Mouse (Mus musculus) neural tube, embryonic 12.5 days (tissue): ENCODE results near the gene Mctp2. TPM values are rescaled to one million over a fixed set of nuclear protein-coding genes. Genes with fewer than 3 reads are reported as not detected.
"Not testable (repeated sequence)": the region's sequence is repeated elsewhere in the genome, so short reads cannot be mapped to it uniquely, and the experiment has no call there.

Experiments
- ATAC-seq: fragments of 200-750 bp; cut with Nextera tagmentation; 2 replicates; pipeline ENCODE4 v1.8.0; 2017; ENCODE audit warnings: low read depth, mild to moderate bottlenecking, moderate TSS enrichment, moderate library complexity; ENCODE audit not compliant: low FRiP score
- H3K27ac ChIP-seq: fragments of 300-500 bp; sonication (generic); 2 replicates; pipeline ENCODE4 v1.5.1; 2016
- H3K27me3 ChIP-seq: fragments of 300-500 bp; sonication (generic); replicated peaks from 2 replicates; pipeline ENCODE4 v1.6.1; 2016; ENCODE audit warnings: mild to moderate bottlenecking
- H3K36me3 ChIP-seq: fragments of 300-500 bp; sonication (generic); 2 replicates; pipeline ENCODE4 v1.6.1; 2016; ENCODE audit warnings: mild to moderate bottlenecking
- H3K4me1 ChIP-seq: fragments of 300-500 bp; sonication (generic); 2 replicates; pipeline ENCODE4 v1.6.1; 2016
- H3K4me2 ChIP-seq: fragments of 300-500 bp; sonication (generic); replicated peaks from 2 replicates; pipeline ENCODE4 v1.6.1; 2016; ENCODE audit warnings: mild to moderate bottlenecking
- H3K4me3 ChIP-seq: fragments of 300-500 bp; sonication (generic); 2 replicates; pipeline ENCODE4 v1.5.1; 2016
- H3K9ac ChIP-seq: fragments of 300-500 bp; sonication (generic); 2 replicates; pipeline ENCODE4 v1.6.1; 2016; ENCODE audit warnings: mild to moderate bottlenecking
- H3K9me3 ChIP-seq: fragments of 300-500 bp; sonication (generic); 2 replicates; pipeline ENCODE4 v1.6.1; 2016; ENCODE audit warnings: mild to moderate bottlenecking
- WGBS: fragments of 180-500 bp; shearing (Covaris S2); methylation state at CpG from one replicate; pipeline ENCODE4 v1.1.7; 2016; 5-methylcytosine and 5-hydroxymethylcytosine counted together
- polyA plus RNA-seq: library from polyadenylated mRNA; unstranded; fragments of >200 nt; fragmentation: Nextera tagmentation; extraction: Ambion mirVana; gene quantifications from 2 replicates; pipeline ENCODE4 v1.2.1, GENCODE M21; 2016

The Mctp2 gene
- polyA plus RNA-seq, 1 experiment from 2014 or later = 0.29 TPM

- H3K36me3 ChIP-seq = no peaks in the 10 kb centered on the region
- no peaks in the 10 kb centered on the region for H3K4me1 ChIP-seq
- no peak for ATAC-seq
- no peaks in the 10 kb centered on the region for H3K27me3 ChIP-seq
- H3K27ac ChIP-seq = no peak overlapping the region
- no peak overlapping the region for H3K4me3 ChIP-seq
- 95% methylated on average over 8 of the region's 8 CpGs for WGBS
- no peak overlapping the region for H3K4me2 ChIP-seq
- no peak overlapping the region for H3K9ac ChIP-seq
- no peaks in the 10 kb centered on the region for H3K9me3 ChIP-seq
Observed at GRCm38 (mm10) chr7:72260766-72261655, 45.4 kb downstream of the Mctp2 start.

GRCm38 (mm10) chr7:72259045-72259444 is 47.4 kb downstream of the Mctp2 start:
- no peaks in the 10 kb centered on the region for H3K9me3 ChIP-seq

GRCm38 (mm10) chr7:72250326-72250725 is 56.1 kb downstream of the Mctp2 start:
- not testable (repeated sequence) for H3K4me3 ChIP-seq, H3K36me3 ChIP-seq, H3K27ac ChIP-seq, H3K4me1 ChIP-seq, H3K4me2 ChIP-seq, H3K9ac ChIP-seq, H3K9me3 ChIP-seq, ATAC-seq, H3K27me3 ChIP-seq
- 93% methylated on average over 8 of the region's 9 CpGs for WGBS

More at GRCm38 (mm10) chr7:72259045-72259444, 47.4 kb downstream of the Mctp2 start:
- H3K36me3 ChIP-seq = no peaks in the 10 kb centered on the region
- H3K27me3 ChIP-seq = no peaks in the 10 kb centered on the region
- no peaks in the 10 kb centered on the region for H3K4me1 ChIP-seq
- H3K9ac ChIP-seq = no peak overlapping the region
- H3K4me3 ChIP-seq = no peak overlapping the region
- no peak for ATAC-seq
- WGBS = 93% methylated on average over 10 of the region's 10 CpGs
- no peak overlapping the region for H3K27ac ChIP-seq
- H3K4me2 ChIP-seq = no peak overlapping the region

GRCm38 (mm10) chr7:72241269-72241668 is 65.1 kb downstream of the Mctp2 start:
- Histone ChIP-seq H3K9me3 (no peaks in the 10 kb centered on the region), H3K4me2 (no peak overlapping the region), H3K36me3 (no peaks in the 10 kb centered on the region), H3K9ac (no peak overlapping the region), H3K27me3 (no peaks in the 10 kb centered on the region), H3K4me1 (no peaks in the 10 kb centered on the region), H3K27ac (no peak overlapping the region), H3K4me3 (no peak overlapping the region)
- ATAC-seq = no peak
- WGBS = 94% methylated on average over 9 of the region's 9 CpGs

- H3K4me2 ChIP-seq = no peak overlapping the region
- no peaks in the 10 kb centered on the region for H3K36me3 ChIP-seq
- H3K27ac ChIP-seq = no peak overlapping the region
- ATAC-seq = peak; percentile 61
- 35% methylated on average over 3 of the region's 3 CpGs for WGBS
- H3K4me3 ChIP-seq = no peak overlapping the region
- no peaks in the 10 kb centered on the region for H3K4me1 ChIP-seq
- no peaks in the 10 kb centered on the region for H3K9me3 ChIP-seq
- H3K9ac ChIP-seq = no peak overlapping the region
- H3K27me3 ChIP-seq = no peaks in the 10 kb centered on the region
Observed at GRCm38 (mm10) chr7:72239782-72240493, 66.5 kb downstream of the Mctp2 start.

GRCm38 (mm10) chr7:72238575-72238974 is 67.8 kb downstream of the Mctp2 start:
- Histone ChIP-seq H3K27me3 (no peaks in the 10 kb centered on the region), H3K4me3 (no peak overlapping the region), H3K9ac (no peak overlapping the region), H3K4me1 (no peaks in the 10 kb centered on the region), H3K9me3 (no peaks in the 10 kb centered on the region), H3K4me2 (no peak overlapping the region), H3K27ac (no peak overlapping the region), H3K36me3 (no peaks in the 10 kb centered on the region)
- WGBS = 51% methylated on average over 4 of the region's 4 CpGs
- no peak for ATAC-seq

GRCm38 (mm10) chr7:72234433-72234998 is 71.9 kb downstream of the Mctp2 start:
- H3K9ac ChIP-seq = no peak overlapping the region
- no peaks in the 10 kb centered on the region for H3K27me3 ChIP-seq
- 75% methylated on average over 6 of the region's 6 CpGs for WGBS
- H3K4me1 ChIP-seq = 0 out of 2 replicates have a peak, but pooled peaks cover 3% of the 10 kb centered on the region
- H3K4me2 ChIP-seq = no peak overlapping the region
- H3K9me3 ChIP-seq = no peaks in the 10 kb centered on the region
- H3K27ac ChIP-seq = no peak overlapping the region
- ATAC-seq = no peak
- H3K36me3 ChIP-seq = no peaks in the 10 kb centered on the region
- H3K4me3 ChIP-seq = no peak overlapping the region

GRCm38 (mm10) chr7:72231182-72231877 is 75.1 kb downstream of the Mctp2 start:
- no peak overlapping the region for H3K27ac ChIP-seq
- no peak overlapping the region for H3K4me3 ChIP-seq
- no peak overlapping the region for H3K9ac ChIP-seq
- no peaks in the 10 kb centered on the region for H3K9me3 ChIP-seq
- H3K4me1 ChIP-seq = 0 out of 2 replicates have a peak, but pooled peaks cover 3% of the 10 kb centered on the region
- no peaks in the 10 kb centered on the region for H3K27me3 ChIP-seq
- 41% methylated on average over 7 of the region's 7 CpGs for WGBS
- no peak overlapping the region for H3K4me2 ChIP-seq
- ATAC-seq = no peak
- no peaks in the 10 kb centered on the region for H3K36me3 ChIP-seq

GRCm38 (mm10) chr7:72229925-72230324 is 76.5 kb downstream of the Mctp2 start:
- Histone ChIP-seq H3K27me3 (no peaks in the 10 kb centered on the region), H3K9me3 (no peaks in the 10 kb centered on the region), H3K4me1 (0 out of 2 replicates have a peak, but pooled peaks cover 3% of the 10 kb centered on the region), H3K4me3 (no peak overlapping the region), H3K4me2 (no peak overlapping the region), H3K9ac (no peak overlapping the region), H3K27ac (no peak overlapping the region), H3K36me3 (no peaks in the 10 kb centered on the region)
- no peak for ATAC-seq
- WGBS = 20% methylated on average over 7 of the region's 7 CpGs

- Histone ChIP-seq H3K4me2 (no peak overlapping the region), H3K4me3 (no peak overlapping the region), H3K36me3 (no peaks in the 10 kb centered on the region), H3K27me3 (no peaks in the 10 kb centered on the region), H3K4me1 (no peaks in the 10 kb centered on the region), H3K9me3 (no peaks in the 10 kb centered on the region), H3K9ac (no peak overlapping the region), H3K27ac (no peak overlapping the region)
- ATAC-seq = no peak
- WGBS = 58% methylated on average over 5 of the region's 5 CpGs
Observed at GRCm38 (mm10) chr7:72223558-72223957, 82.8 kb downstream of the Mctp2 start.

- no peak for ATAC-seq
- Histone ChIP-seq H3K4me2 (no peak overlapping the region), H3K27ac (no peak overlapping the region)
Observed at GRCm38 (mm10) chr7:72222532-72222931, 83.9 kb downstream of the Mctp2 start.

GRCm38 (mm10) chr7:72218048-72218447 is 88.4 kb downstream of the Mctp2 start:
- Histone ChIP-seq H3K4me1 (no peaks in the 10 kb centered on the region), H3K4me3 (no peak overlapping the region), H3K27me3 (no peaks in the 10 kb centered on the region), H3K9me3 (no peaks in the 10 kb centered on the region), H3K36me3 (no peaks in the 10 kb centered on the region), H3K4me2 (no peak overlapping the region), H3K27ac (no peak overlapping the region), H3K9ac (no peak overlapping the region)
- no peak for ATAC-seq
- 45% methylated on average over 7 of the region's 7 CpGs for WGBS

More at GRCm38 (mm10) chr7:72222532-72222931, 83.9 kb downstream of the Mctp2 start:
- no peaks in the 10 kb centered on the region for H3K9me3 ChIP-seq
- H3K36me3 ChIP-seq = no peaks in the 10 kb centered on the region
- 76% methylated on average over 8 of the region's 8 CpGs for WGBS
- no peaks in the 10 kb centered on the region for H3K27me3 ChIP-seq
- no peak overlapping the region for H3K4me3 ChIP-seq
- no peak overlapping the region for H3K9ac ChIP-seq
- no peaks in the 10 kb centered on the region for H3K4me1 ChIP-seq
